Mouse (Mus musculus): Measurements from ENCODE around the gene Lrrc75a. TPM values are rescaled to one million over a fixed set of nuclear protein-coding genes. Genes with fewer than 3 reads are reported as not detected.

Lrrc75a gene
- polyA plus RNA-seq, 1 experiment from 2014 or later, result 10.5 TPM

GRCm38 (mm10) chr11:62640378-62640777, 7.9 kb downstream of the Lrrc75a start:
- no peak overlapping the region for H3K9ac ChIP-seq (replicated peaks; ENCODE audit: low read depth, low read length)
- H3K27ac ChIP-seq (ENCODE audit: low read depth, low read length), result no peak overlapping the region
- 75% methylated on average over 3 of the region's 3 CpGs for WGBS
- H3K27me3 ChIP-seq (ENCODE audit: control insufficient read depth, insufficient read depth, low read length), result no peaks in the 10 kb centered on the region
- H3K4me1 ChIP-seq (ENCODE audit: control insufficient read depth, insufficient read depth, low read length), result peaks cover 8% of the 10 kb centered on the region; the same call in 1 of the 2 replicates
- no peak overlapping the region for H3K4me2 ChIP-seq (ENCODE audit: low read depth, low read length)
- no peak for ATAC-seq (ENCODE audit: low read depth)
- no peak overlapping the region for H3K4me3 ChIP-seq (ENCODE audit: low read depth, low read length)
- H3K36me3 ChIP-seq (ENCODE audit: control insufficient read depth, insufficient read depth, low read length), result no peaks in the 10 kb centered on the region
- no peaks in the 10 kb centered on the region for H3K9me3 ChIP-seq (ENCODE audit: control insufficient read depth, low read length)

GRCm38 (mm10) chr11:62638402-62638801, 9.9 kb downstream of the Lrrc75a start:
- Histone ChIP-seq H3K27me3 (ENCODE audit: control insufficient read depth, insufficient read depth, low read length) (no peaks in the 10 kb centered on the region), H3K4me2 (ENCODE audit: low read depth, low read length) (no peak overlapping the region), H3K36me3 (ENCODE audit: control insufficient read depth, insufficient read depth, low read length) (no peaks in the 10 kb centered on the region), H3K9ac (replicated peaks; ENCODE audit: low read depth, low read length) (no peak overlapping the region), H3K27ac (ENCODE audit: low read depth, low read length) (no peak overlapping the region), H3K9me3 (ENCODE audit: control insufficient read depth, low read length) (no peaks in the 10 kb centered on the region), H3K4me1 (ENCODE audit: control insufficient read depth, insufficient read depth, low read length) (peaks cover 3% of the 10 kb centered on the region; the same call in 1 of the 2 replicates), H3K4me3 (ENCODE audit: low read depth, low read length) (no peak overlapping the region)
- 92% methylated on average over 4 of the region's 4 CpGs for WGBS
- ATAC-seq (ENCODE audit: low read depth), result no peak

GRCm38 (mm10) chr11:62637806-62638205, 10.5 kb downstream of the Lrrc75a start:
- no peak overlapping the region for H3K9ac ChIP-seq (replicated peaks; ENCODE audit: low read depth, low read length)
- no peaks in the 10 kb centered on the region for H3K27me3 ChIP-seq (ENCODE audit: control insufficient read depth, insufficient read depth, low read length)
- no peaks in the 10 kb centered on the region for H3K36me3 ChIP-seq (ENCODE audit: control insufficient read depth, insufficient read depth, low read length)
- no peaks in the 10 kb centered on the region for H3K9me3 ChIP-seq (ENCODE audit: control insufficient read depth, low read length)
- H3K4me3 ChIP-seq (ENCODE audit: low read depth, low read length), result no peak overlapping the region
- no peaks in the 10 kb centered on the region for H3K4me1 ChIP-seq (ENCODE audit: control insufficient read depth, insufficient read depth, low read length)
- ATAC-seq (ENCODE audit: low read depth), result no peak
- H3K4me2 ChIP-seq (ENCODE audit: low read depth, low read length), result no peak overlapping the region
- WGBS, result 87% methylated on average over 6 of the region's 6 CpGs
- H3K27ac ChIP-seq (ENCODE audit: low read depth, low read length), result no peak overlapping the region

GRCm38 (mm10) chr11:62637401-62637800, 10.9 kb downstream of the Lrrc75a start:
- WGBS, result 85% methylated on average over 5 of the region's 5 CpGs
- Histone ChIP-seq H3K4me2 (ENCODE audit: low read depth, low read length) (no peak overlapping the region), H3K27ac (ENCODE audit: low read depth, low read length) (no peak overlapping the region), H3K27me3 (ENCODE audit: control insufficient read depth, insufficient read depth, low read length) (no peaks in the 10 kb centered on the region), H3K4me1 (ENCODE audit: control insufficient read depth, insufficient read depth, low read length) (no peaks in the 10 kb centered on the region), H3K36me3 (ENCODE audit: control insufficient read depth, insufficient read depth, low read length) (no peaks in the 10 kb centered on the region), H3K9ac (replicated peaks; ENCODE audit: low read depth, low read length) (no peak overlapping the region), H3K9me3 (ENCODE audit: control insufficient read depth, low read length) (no peaks in the 10 kb centered on the region), H3K4me3 (ENCODE audit: low read depth, low read length) (no peak overlapping the region)
- ATAC-seq (ENCODE audit: low read depth), result no peak

GRCm38 (mm10) chr11:62636840-62637221, 11.5 kb downstream of the Lrrc75a start:
- H3K27ac ChIP-seq (ENCODE audit: low read depth, low read length), result no peak overlapping the region
- no peaks in the 10 kb centered on the region for H3K4me1 ChIP-seq (ENCODE audit: control insufficient read depth, insufficient read depth, low read length)
- no peaks in the 10 kb centered on the region for H3K9me3 ChIP-seq (ENCODE audit: control insufficient read depth, low read length)
- no peak overlapping the region for H3K9ac ChIP-seq (replicated peaks; ENCODE audit: low read depth, low read length)
- no peak for ATAC-seq (ENCODE audit: low read depth)
- 88% methylated on average over 3 of the region's 3 CpGs for WGBS
- H3K36me3 ChIP-seq (ENCODE audit: control insufficient read depth, insufficient read depth, low read length), result no peaks in the 10 kb centered on the region
- no peak overlapping the region for H3K4me3 ChIP-seq (ENCODE audit: low read depth, low read length)
- no peak overlapping the region for H3K4me2 ChIP-seq (ENCODE audit: low read depth, low read length)
- H3K27me3 ChIP-seq (ENCODE audit: control insufficient read depth, insufficient read depth, low read length), result no peaks in the 10 kb centered on the region

GRCm38 (mm10) chr11:62636105-62636839, 12.1 kb downstream of the Lrrc75a start:
- H3K4me2 ChIP-seq (ENCODE audit: low read depth, low read length), result no peak overlapping the region
- no peak overlapping the region for H3K27ac ChIP-seq (ENCODE audit: low read depth, low read length)
- H3K9ac ChIP-seq (replicated peaks; ENCODE audit: low read depth, low read length), result no peak overlapping the region
- no peak overlapping the region for H3K4me3 ChIP-seq (ENCODE audit: low read depth, low read length)
- no peaks in the 10 kb centered on the region for H3K36me3 ChIP-seq (ENCODE audit: control insufficient read depth, insufficient read depth, low read length)
- ATAC-seq (ENCODE audit: low read depth), result no peak
- no peaks in the 10 kb centered on the region for H3K27me3 ChIP-seq (ENCODE audit: control insufficient read depth, insufficient read depth, low read length)
- 62% methylated on average over 11 of the region's 11 CpGs for WGBS
- no peaks in the 10 kb centered on the region for H3K9me3 ChIP-seq (ENCODE audit: control insufficient read depth, low read length)
- H3K4me1 ChIP-seq (ENCODE audit: control insufficient read depth, insufficient read depth, low read length), result no peaks in the 10 kb centered on the region; the same call in 1 of the 2 replicates

GRCm38 (mm10) chr11:62635406-62635805, 12.9 kb downstream of the Lrrc75a start:
- no peaks in the 10 kb centered on the region for H3K27me3 ChIP-seq (ENCODE audit: control insufficient read depth, insufficient read depth, low read length)
- peaks cover 3% of the 10 kb centered on the region for H3K4me1 ChIP-seq (ENCODE audit: control insufficient read depth, insufficient read depth, low read length)
- H3K9ac ChIP-seq (replicated peaks; ENCODE audit: low read depth, low read length), result no peak overlapping the region
- no peak overlapping the region for H3K4me3 ChIP-seq (ENCODE audit: low read depth, low read length)
- no peak for ATAC-seq (ENCODE audit: low read depth)
- no peak overlapping the region for H3K27ac ChIP-seq (ENCODE audit: low read depth, low read length)
- WGBS, result 80% methylated on average over 3 of the region's 3 CpGs
- H3K9me3 ChIP-seq (ENCODE audit: control insufficient read depth, low read length), result no peaks in the 10 kb centered on the region
- H3K36me3 ChIP-seq (ENCODE audit: control insufficient read depth, insufficient read depth, low read length), result no peaks in the 10 kb centered on the region
- H3K4me2 ChIP-seq (ENCODE audit: low read depth, low read length), result no peak overlapping the region

GRCm38 (mm10) chr11:62631138-62631537, 17.2 kb downstream of the Lrrc75a start:
- no peak overlapping the region for H3K9ac ChIP-seq (replicated peaks; ENCODE audit: low read depth, low read length)
- no peaks in the 10 kb centered on the region for H3K9me3 ChIP-seq (ENCODE audit: control insufficient read depth, low read length)
- H3K4me2 ChIP-seq (ENCODE audit: low read depth, low read length), result no peak overlapping the region
- H3K36me3 ChIP-seq (ENCODE audit: control insufficient read depth, insufficient read depth, low read length), result no peaks in the 10 kb centered on the region
- H3K27me3 ChIP-seq (ENCODE audit: control insufficient read depth, insufficient read depth, low read length), result no peaks in the 10 kb centered on the region
- H3K4me3 ChIP-seq (ENCODE audit: low read depth, low read length), result no peak overlapping the region
- peak overlapping the region; percentile 78; the same call in 1 of the 2 replicates for H3K27ac ChIP-seq (ENCODE audit: low read depth, low read length)
- H3K4me1 ChIP-seq (ENCODE audit: control insufficient read depth, insufficient read depth, low read length), result peaks cover 16% of the 10 kb centered on the region
- WGBS, result 29% methylated on average over 4 of the region's 4 CpGs
- no peak for ATAC-seq (ENCODE audit: low read depth)

- Histone ChIP-seq H3K9me3 (ENCODE audit: control insufficient read depth, low read length) (no peaks in the 10 kb centered on the region), H3K36me3 (ENCODE audit: control insufficient read depth, insufficient read depth, low read length) (no peaks in the 10 kb centered on the region), H3K27me3 (ENCODE audit: control insufficient read depth, insufficient read depth, low read length) (no peaks in the 10 kb centered on the region), H3K9ac (replicated peaks; ENCODE audit: low read depth, low read length) (peak overlapping the region; percentile 32; the same call in 1 of the 2 replicates), H3K4me2 (ENCODE audit: low read depth, low read length) (peak overlapping the region; percentile 38), H3K27ac (ENCODE audit: low read depth, low read length) (peak overlapping the region; percentile 78), H3K4me3 (ENCODE audit: low read depth, low read length) (no peak overlapping the region), H3K4me1 (ENCODE audit: control insufficient read depth, insufficient read depth, low read length) (peaks cover 20% of the 10 kb centered on the region)
- ATAC-seq (ENCODE audit: low read depth), result peak; percentile 47; the same call in 1 of the 2 replicates
- WGBS, result 3% methylated on average over 11 of the region's 11 CpGs
These were observed 18.0 kb downstream of the Lrrc75a start for GRCm38 (mm10) chr11:62630225-62630821.
